Mouse (Mus musculus): ENCODE results near the gene Taf7l. TPM values are rescaled to one million over a fixed set of nuclear protein-coding genes. Genes with fewer than 3 reads are reported as not detected.

Taf7l gene
- polyA plus RNA-seq, 1 experiment from 2014 or later = not detected

GRCm38 (mm10) chrX:134426819-134427218, 49.5 kb downstream of the Taf7l start:
- WGBS = 71% methylated on average over 6 of the region's 6 CpGs
- no peak for ATAC-seq (ENCODE audit: insufficient read depth, low FRiP score, low TSS enrichment)
- H3K36me3 ChIP-seq (ENCODE audit: control insufficient read depth, insufficient read depth, low read length) = no peaks in the 10 kb centered on the region
- H3K27ac ChIP-seq (ENCODE audit: low read depth, low read length) = no peak overlapping the region
- no peaks in the 10 kb centered on the region for H3K9me3 ChIP-seq (ENCODE audit: control insufficient read depth, low read length)
- H3K4me3 ChIP-seq (ENCODE audit: low read depth, low read length) = no peak overlapping the region
- no peaks in the 10 kb centered on the region for H3K4me1 ChIP-seq (ENCODE audit: control insufficient read depth, insufficient read depth, low read length)
- DNase-seq (ENCODE audit: low spot score) = no peak
- no peaks in the 10 kb centered on the region for H3K27me3 ChIP-seq (ENCODE audit: control insufficient read depth, insufficient read depth, low read length)
- H3K4me2 ChIP-seq (ENCODE audit: low read depth) = no peak overlapping the region
- no peak overlapping the region for H3K9ac ChIP-seq (ENCODE audit: low read length)

GRCm38 (mm10) chrX:134425798-134426197, 50.5 kb downstream of the Taf7l start:
- 80% methylated on average over 10 of the region's 10 CpGs for WGBS
- DNase-seq (ENCODE audit: low spot score) (no peak), ATAC-seq (ENCODE audit: insufficient read depth, low FRiP score, low TSS enrichment) (no peak)
- no peak overlapping the region for H3K4me2 ChIP-seq (ENCODE audit: low read depth)
- H3K9me3 ChIP-seq (ENCODE audit: control insufficient read depth, low read length) = no peaks in the 10 kb centered on the region
- H3K27ac ChIP-seq (ENCODE audit: low read depth, low read length) = no peak overlapping the region
- H3K27me3 ChIP-seq (ENCODE audit: control insufficient read depth, insufficient read depth, low read length) = no peaks in the 10 kb centered on the region
- no peak overlapping the region for H3K9ac ChIP-seq (ENCODE audit: low read length)
- no peaks in the 10 kb centered on the region for H3K4me1 ChIP-seq (ENCODE audit: control insufficient read depth, insufficient read depth, low read length)
- no peaks in the 10 kb centered on the region for H3K36me3 ChIP-seq (ENCODE audit: control insufficient read depth, insufficient read depth, low read length)
- H3K4me3 ChIP-seq (ENCODE audit: low read depth, low read length) = no peak overlapping the region

GRCm38 (mm10) chrX:134424263-134424662, 52.0 kb downstream of the Taf7l start:
- Histone ChIP-seq H3K4me2 (ENCODE audit: low read depth) (no peak overlapping the region), H3K27me3 (ENCODE audit: control insufficient read depth, insufficient read depth, low read length) (no peaks in the 10 kb centered on the region), H3K4me3 (ENCODE audit: low read depth, low read length) (no peak overlapping the region), H3K9ac (ENCODE audit: low read length) (no peak overlapping the region), H3K27ac (ENCODE audit: low read depth, low read length) (no peak overlapping the region), H3K9me3 (ENCODE audit: control insufficient read depth, low read length) (no peaks in the 10 kb centered on the region), H3K4me1 (ENCODE audit: control insufficient read depth, insufficient read depth, low read length) (no peaks in the 10 kb centered on the region), H3K36me3 (ENCODE audit: control insufficient read depth, insufficient read depth, low read length) (no peaks in the 10 kb centered on the region)
- ATAC-seq (ENCODE audit: insufficient read depth, low FRiP score, low TSS enrichment) (no peak), DNase-seq (ENCODE audit: low spot score) (no peak)
- WGBS = 85% methylated on average over 5 of the region's 5 CpGs

GRCm38 (mm10) chrX:134420097-134420496, 56.2 kb downstream of the Taf7l start:
- H3K9me3 ChIP-seq (ENCODE audit: control insufficient read depth, low read length) = no peaks in the 10 kb centered on the region
- no peaks in the 10 kb centered on the region for H3K4me1 ChIP-seq (ENCODE audit: control insufficient read depth, insufficient read depth, low read length)
- no peak for ATAC-seq (ENCODE audit: insufficient read depth, low FRiP score, low TSS enrichment)
- H3K4me3 ChIP-seq (ENCODE audit: low read depth, low read length) = no peak overlapping the region
- H3K27me3 ChIP-seq (ENCODE audit: control insufficient read depth, insufficient read depth, low read length) = no peaks in the 10 kb centered on the region
- 82% methylated on average over 5 of the region's 5 CpGs for WGBS
- H3K9ac ChIP-seq (ENCODE audit: low read length) = no peak overlapping the region
- H3K4me2 ChIP-seq (ENCODE audit: low read depth) = no peak overlapping the region
- H3K27ac ChIP-seq (ENCODE audit: low read depth, low read length) = no peak overlapping the region
- no peaks in the 10 kb centered on the region for H3K36me3 ChIP-seq (ENCODE audit: control insufficient read depth, insufficient read depth, low read length)
- no peak for DNase-seq (ENCODE audit: low spot score)

- no peak overlapping the region for H3K4me2 ChIP-seq (ENCODE audit: low read depth)
- DNase-seq (ENCODE audit: low spot score) = no peak
- no peaks in the 10 kb centered on the region for H3K4me1 ChIP-seq (ENCODE audit: control insufficient read depth, insufficient read depth, low read length)
- H3K4me3 ChIP-seq (ENCODE audit: low read depth, low read length) = no peak overlapping the region
- no peak for ATAC-seq (ENCODE audit: insufficient read depth, low FRiP score, low TSS enrichment)
- no peaks in the 10 kb centered on the region for H3K27me3 ChIP-seq (ENCODE audit: control insufficient read depth, insufficient read depth, low read length)
- H3K27ac ChIP-seq (ENCODE audit: low read depth, low read length) = no peak overlapping the region
- no peak overlapping the region for H3K9ac ChIP-seq (ENCODE audit: low read length)
- WGBS = 90% methylated on average over 1 of the region's 1 CpGs
- H3K9me3 ChIP-seq (ENCODE audit: control insufficient read depth, low read length) = no peaks in the 10 kb centered on the region
- no peaks in the 10 kb centered on the region for H3K36me3 ChIP-seq (ENCODE audit: control insufficient read depth, insufficient read depth, low read length)
Observed at GRCm38 (mm10) chrX:134412096-134412495, 64.2 kb downstream of the Taf7l start.

Other genes with a start within 250 kb of the Taf7l start
- 6.6 and 7.9 TPM in 2 replicates for gene Trmt2b, start 199.5 kb downstream of the Taf7l start, polyA plus RNA-seq (2014; fragmentation: Nextera tagmentation; extraction: Ambion mirVana)
- 20.4 and 24.0 TPM in 2 replicates for gene Tmem35a, start 181.3 kb downstream of the Taf7l start, polyA plus RNA-seq (2014; fragmentation: Nextera tagmentation; extraction: Ambion mirVana)
- gene Cenpi, start 168.4 kb downstream of the Taf7l start, polyA plus RNA-seq (2014; fragmentation: Nextera tagmentation; extraction: Ambion mirVana) = 24.2 and 28.5 TPM in 2 replicates
- 7.3 and 7.6 TPM in 2 replicates for gene Drp2, start 71.9 kb downstream of the Taf7l start, polyA plus RNA-seq (2014; fragmentation: Nextera tagmentation; extraction: Ambion mirVana)
- gene Timm8a1, start 65.4 kb upstream of the Taf7l start, polyA plus RNA-seq (2014; fragmentation: Nextera tagmentation; extraction: Ambion mirVana) = 66.5 and 67.0 TPM in 2 replicates
- gene Btk, start 107.1 kb upstream of the Taf7l start, polyA plus RNA-seq (2014; fragmentation: Nextera tagmentation; extraction: Ambion mirVana) = 0.88 and 1.9 TPM in 2 replicates
- gene Rpl36a, start 109.2 kb upstream of the Taf7l start, polyA plus RNA-seq (2014; fragmentation: Nextera tagmentation; extraction: Ambion mirVana) = 300 and 324 TPM in 2 replicates
- 2.6 and 3.5 TPM in 2 replicates for gene Gla, start 124.6 kb upstream of the Taf7l start, polyA plus RNA-seq (2014; fragmentation: Nextera tagmentation; extraction: Ambion mirVana)
- 163 and 179 TPM in 2 replicates for gene Hnrnph2, start 124.7 kb upstream of the Taf7l start, polyA plus RNA-seq (2014; fragmentation: Nextera tagmentation; extraction: Ambion mirVana)
- gene Armcx4, start 210.0 kb upstream of the Taf7l start, polyA plus RNA-seq (2014; fragmentation: Nextera tagmentation; extraction: Ambion mirVana) = 6.4 and 6.6 TPM in 2 replicates
- 54.5 and 54.6 TPM in 2 replicates for gene Armcx1, start 241.5 kb upstream of the Taf7l start, polyA plus RNA-seq (2014; fragmentation: Nextera tagmentation; extraction: Ambion mirVana)

All from neural tube, embryonic 11.5 days (tissue).